Mouse (Mus musculus) C2C12 (cell line): ENCODE data around the gene Nbeal2.

Experiments used
- CTCF ChIP-seq: IDR thresholded peaks from one replicate; pipeline ENCODE4 v1.5.1; 2011; ENCODE audit not compliant: control insufficient read depth, insufficient read depth, insufficient read length
- MYOG ChIP-seq: IDR thresholded peaks from one replicate; pipeline ENCODE4 v1.6.1; 2011; ENCODE audit not compliant: control insufficient read depth, insufficient read length; ENCODE audit errors: extremely low read depth

GRCm38 (mm10) chr9:110620180-110620579 lies 33.8 kb downstream of the Nbeal2 start:
- TF ChIP-seq CTCF (no peak), MYOG (no peak)
